Mouse (Mus musculus) cerebellum, adult 2 months (tissue): ENCODE measurements at regions not wholly inside any gene's neighbourhood (a gene's known extent, or its start where the extent isn't known, plus 50 kb on each side); places are given as distances from the start of the nearest gene placed in this dataset.

ENCODE experiments used
- CTCF ChIP-seq: fragments of 200-500 bp; IDR thresholded peaks from 2 replicates; pipeline ENCODE4 v1.5.1; 2011; ENCODE audit warnings: low read depth, mild to moderate bottlenecking, control low read depth, low read length, moderate library complexity, borderline replicate concordance; ENCODE audit not compliant: insufficient read depth
- POLR2A ChIP-seq: fragments of 200-500 bp; IDR thresholded peaks from 2 replicates; pipeline ENCODE4 v1.6.1; 2011; ENCODE audit warnings: low read length, control low read depth, borderline replicate concordance; ENCODE audit not compliant: insufficient read depth

DNA sequence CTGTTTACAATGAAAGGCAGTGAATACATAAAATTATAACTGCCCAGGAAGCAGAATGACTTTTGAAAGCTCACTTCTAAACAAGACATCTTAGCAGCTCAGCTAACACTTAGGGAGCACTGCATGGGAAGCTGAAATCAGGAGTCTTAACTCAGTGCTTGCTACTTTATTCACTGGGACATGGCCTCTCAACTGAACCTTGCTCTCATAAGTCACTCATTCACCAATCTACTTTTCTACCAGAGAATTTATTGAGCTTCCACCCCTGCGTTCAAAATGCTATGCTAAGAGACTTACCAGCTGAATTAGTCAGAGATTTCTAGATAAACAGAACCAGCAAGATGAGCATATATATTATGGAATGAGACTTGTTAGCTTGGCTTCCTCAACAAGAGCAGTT is 122.8 kb upstream of the Mpped2 start:
- TF ChIP-seq POLR2A, result no peak
- no peak for TF ChIP-seq CTCF
